Mouse (Mus musculus) neural tube, embryonic 12.5 days (tissue): Measurements from ENCODE around the gene Hadha. TPM values are rescaled to one million over a fixed set of nuclear protein-coding genes. Genes with fewer than 3 reads are reported as not detected.
A peak's percentile ranks its signal among the peaks of the same experiment; 100 is the strongest.

Experiments used
- ATAC-seq: fragments of 200-750 bp; cut with Nextera tagmentation; 2 replicates; pipeline ENCODE4 v1.8.0; 2017; ENCODE audit warnings: low read depth, mild to moderate bottlenecking, moderate TSS enrichment, moderate library complexity; ENCODE audit not compliant: low FRiP score
- H3K27ac ChIP-seq: fragments of 300-500 bp; sonication (generic); 2 replicates; pipeline ENCODE4 v1.5.1; 2016
- H3K27me3 ChIP-seq: fragments of 300-500 bp; sonication (generic); replicated peaks from 2 replicates; pipeline ENCODE4 v1.6.1; 2016; ENCODE audit warnings: mild to moderate bottlenecking
- H3K36me3 ChIP-seq: fragments of 300-500 bp; sonication (generic); 2 replicates; pipeline ENCODE4 v1.6.1; 2016; ENCODE audit warnings: mild to moderate bottlenecking
- H3K4me1 ChIP-seq: fragments of 300-500 bp; sonication (generic); 2 replicates; pipeline ENCODE4 v1.6.1; 2016
- H3K4me2 ChIP-seq: fragments of 300-500 bp; sonication (generic); replicated peaks from 2 replicates; pipeline ENCODE4 v1.6.1; 2016; ENCODE audit warnings: mild to moderate bottlenecking
- H3K4me3 ChIP-seq: fragments of 300-500 bp; sonication (generic); 2 replicates; pipeline ENCODE4 v1.5.1; 2016
- H3K9ac ChIP-seq: fragments of 300-500 bp; sonication (generic); 2 replicates; pipeline ENCODE4 v1.6.1; 2016; ENCODE audit warnings: mild to moderate bottlenecking
- H3K9me3 ChIP-seq: fragments of 300-500 bp; sonication (generic); 2 replicates; pipeline ENCODE4 v1.6.1; 2016; ENCODE audit warnings: mild to moderate bottlenecking
- WGBS: fragments of 180-500 bp; shearing (Covaris S2); methylation state at CpG from one replicate; pipeline ENCODE4 v1.1.7; 2016; 5-methylcytosine and 5-hydroxymethylcytosine counted together
- polyA plus RNA-seq: library from polyadenylated mRNA; unstranded; fragments of >200 nt; fragmentation: Nextera tagmentation; extraction: Ambion mirVana; gene quantifications from 2 replicates; pipeline ENCODE4 v1.2.1, GENCODE M21; 2016

The Hadha gene
- polyA plus RNA-seq, 1 experiment from 2014 or later, result 106 TPM

- Histone ChIP-seq H3K27ac (0 out of 2 replicates have a peak overlapping the region, but pooled peaks have one; percentile 26), H3K27me3 (peaks cover 21% of the 10 kb centered on the region), H3K4me2 (peak overlapping the region; percentile 92), H3K4me1 (peaks cover 70% of the 10 kb centered on the region), H3K4me3 (no peak overlapping the region), H3K36me3 (peaks cover 13% of the 10 kb centered on the region; the same call in 1 of the 2 replicates), H3K9ac (peak overlapping the region; percentile 38; the same call in 1 of the 2 replicates), H3K9me3 (no peaks in the 10 kb centered on the region)
- no peak for ATAC-seq
- 65% methylated on average over 6 of the region's 6 CpGs for WGBS
Observed at GRCm38 (mm10) chr5:30108233-30108632, 46.7 kb downstream of the Hadha start.

GRCm38 (mm10) chr5:30107611-30108041, 47.3 kb downstream of the Hadha start:
- peaks cover 70% of the 10 kb centered on the region for H3K4me1 ChIP-seq
- H3K9ac ChIP-seq, result peak overlapping the region; percentile 38
- peaks cover 15% of the 10 kb centered on the region for H3K27me3 ChIP-seq
- H3K36me3 ChIP-seq, result peaks cover 10% of the 10 kb centered on the region; the same call in 1 of the 2 replicates
- WGBS, result 4% methylated on average over 5 of the region's 5 CpGs
- peak overlapping the region; percentile 72 for H3K4me3 ChIP-seq
- peak overlapping the region; percentile 92 for H3K4me2 ChIP-seq
- H3K27ac ChIP-seq, result peak overlapping the region; percentile 70
- ATAC-seq, result peak; percentile 19
- no peaks in the 10 kb centered on the region for H3K9me3 ChIP-seq

GRCm38 (mm10) chr5:30107186-30107585, 47.8 kb downstream of the Hadha start:
- Histone ChIP-seq H3K27ac (peak overlapping the region; percentile 70), H3K4me3 (peak overlapping the region; percentile 72), H3K4me2 (peak overlapping the region; percentile 92), H3K4me1 (peaks cover 70% of the 10 kb centered on the region), H3K27me3 (peaks cover 11% of the 10 kb centered on the region), H3K9me3 (no peaks in the 10 kb centered on the region), H3K9ac (peak overlapping the region; percentile 38; the same call in 1 of the 2 replicates), H3K36me3 (peaks cover 6% of the 10 kb centered on the region; the same call in 1 of the 2 replicates)
- peak; percentile 68 for ATAC-seq
- under 1% methylated on average over 7 of the region's 7 CpGs for WGBS

- H3K9ac ChIP-seq, result peak overlapping the region; percentile 83
- H3K4me2 ChIP-seq, result peak overlapping the region; percentile 92
- H3K27me3 ChIP-seq, result peaks cover 7% of the 10 kb centered on the region; the same call in 1 of the 2 replicates
- H3K4me1 ChIP-seq, result peaks cover 67% of the 10 kb centered on the region
- 0 out of 2 replicates have a peak, but pooled peaks have one; percentile 0 for ATAC-seq
- no peaks in the 10 kb centered on the region for H3K9me3 ChIP-seq
- WGBS, result 6% methylated on average over 2 of the region's 2 CpGs
- H3K36me3 ChIP-seq, result peaks cover 6% of the 10 kb centered on the region; the same call in 1 of the 2 replicates
- peak overlapping the region; percentile 70 for H3K27ac ChIP-seq
- H3K4me3 ChIP-seq, result peak overlapping the region; percentile 72
Observed at GRCm38 (mm10) chr5:30106756-30107155, 48.2 kb downstream of the Hadha start.

GRCm38 (mm10) chr5:30105668-30106300, 49.2 kb downstream of the Hadha start, which contains the start of gene 3110082J24Rik:
Gene 3110082J24Rik, minus strand, starts transcription at chr5:30106086.
- WGBS, result under 1% methylated on average over 29 of the region's 29 CpGs
- H3K4me3 ChIP-seq, result peak within 1 kb of the TSS; percentile 72
- peak within 1 kb of the TSS; percentile 83 for H3K9ac ChIP-seq
- H3K36me3 ChIP-seq, result peaks cover 6% of the 10 kb centered on the region; the same call in 1 of the 2 replicates
- H3K27me3 ChIP-seq, result peaks cover 3% of the 10 kb centered on the region; the same call in 1 of the 2 replicates
- peak within 1 kb of the TSS; percentile 92 for H3K4me2 ChIP-seq
- peak within 1 kb of the TSS; percentile 70 for H3K27ac ChIP-seq
- H3K4me1 ChIP-seq, result peaks cover 57% of the 10 kb centered on the region
- no peaks in the 10 kb centered on the region for H3K9me3 ChIP-seq
- ATAC-seq, result peak; percentile 43

- Histone ChIP-seq H3K4me3 (peak within 1 kb of the TSS; percentile 72), H3K27ac (peak within 1 kb of the TSS; percentile 70), H3K9me3 (no peaks in the 10 kb centered on the region), H3K4me2 (peak within 1 kb of the TSS; percentile 92), H3K27me3 (peaks cover 3% of the 10 kb centered on the region; the same call in 1 of the 2 replicates), H3K36me3 (peaks cover 6% of the 10 kb centered on the region; the same call in 1 of the 2 replicates), H3K9ac (peak within 1 kb of the TSS; percentile 83), H3K4me1 (peaks cover 50% of the 10 kb centered on the region)
- peak; percentile 31 for ATAC-seq
- under 1% methylated on average over 64 of the region's 65 CpGs for WGBS
Observed at GRCm38 (mm10) chr5:30104841-30105667, 49.9 kb downstream of the Hadha start, which contains the start of gene Garem2. Gene Garem2, plus strand, starts transcription at chr5:30105161.

GRCm38 (mm10) chr5:30104339-30104738, 50.6 kb downstream of the Hadha start:
- Histone ChIP-seq H3K27ac (no peak overlapping the region), H3K36me3 (peaks cover 1% of the 10 kb centered on the region; the same call in 1 of the 2 replicates), H3K4me2 (peak overlapping the region; percentile 92), H3K9me3 (no peaks in the 10 kb centered on the region), H3K9ac (no peak overlapping the region), H3K4me3 (peak overlapping the region; percentile 72), H3K27me3 (peaks cover 3% of the 10 kb centered on the region; the same call in 1 of the 2 replicates), H3K4me1 (peaks cover 43% of the 10 kb centered on the region)
- ATAC-seq, result no peak
- WGBS, result under 1% methylated on average over 11 of the region's 12 CpGs

GRCm38 (mm10) chr5:30103340-30103739, 51.6 kb downstream of the Hadha start:
- Histone ChIP-seq H3K36me3 (no peaks in the 10 kb centered on the region), H3K27ac (no peak overlapping the region), H3K27me3 (peaks cover 3% of the 10 kb centered on the region; the same call in 1 of the 2 replicates), H3K4me1 (peaks cover 33% of the 10 kb centered on the region), H3K4me2 (no peak overlapping the region), H3K9me3 (no peaks in the 10 kb centered on the region), H3K9ac (no peak overlapping the region), H3K4me3 (no peak overlapping the region)
- ATAC-seq, result no peak
- 83% methylated on average over 3 of the region's 3 CpGs for WGBS

- Histone ChIP-seq H3K4me3 (no peak overlapping the region), H3K27ac (no peak overlapping the region), H3K4me1 (no peaks in the 10 kb centered on the region), H3K9ac (no peak overlapping the region), H3K4me2 (no peak overlapping the region), H3K36me3 (no peaks in the 10 kb centered on the region), H3K27me3 (no peaks in the 10 kb centered on the region), H3K9me3 (no peaks in the 10 kb centered on the region)
- WGBS, result 95% methylated on average over 1 of the region's 1 CpGs
- no peak for ATAC-seq
Observed at GRCm38 (mm10) chr5:30098260-30098659, 56.7 kb downstream of the Hadha start.

GRCm38 (mm10) chr5:30095731-30096130, 59.2 kb downstream of the Hadha start:
- no peak overlapping the region for H3K27ac ChIP-seq
- no peak overlapping the region for H3K9ac ChIP-seq
- no peaks in the 10 kb centered on the region for H3K4me1 ChIP-seq
- no peaks in the 10 kb centered on the region for H3K9me3 ChIP-seq
- 77% methylated on average over 6 of the region's 6 CpGs for WGBS
- ATAC-seq, result no peak
- H3K27me3 ChIP-seq, result 0 out of 2 replicates have a peak, but pooled peaks cover 2% of the 10 kb centered on the region
- no peaks in the 10 kb centered on the region for H3K36me3 ChIP-seq
- H3K4me3 ChIP-seq, result no peak overlapping the region
- no peak overlapping the region for H3K4me2 ChIP-seq

- Histone ChIP-seq H3K4me1 (no peaks in the 10 kb centered on the region), H3K4me3 (no peak overlapping the region), H3K4me2 (no peak overlapping the region), H3K9ac (no peak overlapping the region), H3K27ac (no peak overlapping the region), H3K36me3 (no peaks in the 10 kb centered on the region), H3K27me3 (0 out of 2 replicates have a peak, but pooled peaks cover 2% of the 10 kb centered on the region), H3K9me3 (no peaks in the 10 kb centered on the region)
- 66% methylated on average over 2 of the region's 2 CpGs for WGBS
- ATAC-seq, result no peak
Observed at GRCm38 (mm10) chr5:30094399-30094798, 60.6 kb downstream of the Hadha start.

GRCm38 (mm10) chr5:30092701-30093100, 62.3 kb downstream of the Hadha start:
- Histone ChIP-seq H3K4me2 (no peak overlapping the region), H3K27me3 (0 out of 2 replicates have a peak, but pooled peaks cover 2% of the 10 kb centered on the region), H3K9ac (no peak overlapping the region), H3K9me3 (no peaks in the 10 kb centered on the region), H3K27ac (no peak overlapping the region), H3K4me3 (no peak overlapping the region), H3K4me1 (no peaks in the 10 kb centered on the region), H3K36me3 (no peaks in the 10 kb centered on the region)
- ATAC-seq, result no peak
- WGBS, result 60% methylated on average over 13 of the region's 13 CpGs
